Mouse (Mus musculus) heart, postnatal 25 days (tissue): ENCODE results near the gene Col4a6. TPM values are rescaled to one million over a fixed set of nuclear protein-coding genes. Genes with fewer than 3 reads are reported as not detected.

Experiments
- DNase-seq: peaks from one replicate; pipeline ENCODE4 v3.0.0; 2022; ENCODE audit warnings: low spot score
- intact Hi-C: fragments of 180-260 bp; cut with DNase I; formaldehyde crosslinking; loops from one replicate; pipeline ENCODE4 v1.15.1; 2025
- total RNA-seq, 2 experiments: library from RNA; stranded (reverse); gene quantifications; 2 replicates each; pipeline ENCODE4 v1.2.3; 2021

The Col4a6 gene
- total RNA-seq, 2 experiments from 2014 or later = 2.6 to 3.5 TPM

- intact Hi-C loops = no loop called here
These were observed 197.5 kb downstream of the Col4a6 start for GRCm38 (mm10) chrX:141276397-141276796.

GRCm38 (mm10) chrX:141265986-141266385, 207.9 kb downstream of the Col4a6 start:
- intact Hi-C loops = no loop called here
- no peak for DNase-seq

More at GRCm38 (mm10) chrX:141276397-141276796, 197.5 kb downstream of the Col4a6 start:
- DNase-seq = no peak

- no peak for DNase-seq
- intact Hi-C loops = no loop called here
These were observed 224.2 kb downstream of the Col4a6 start for GRCm38 (mm10) chrX:141249636-141250035.

- DNase-seq = no peak
- intact Hi-C loops = no loop called here
These were observed 237.1 kb downstream of the Col4a6 start for GRCm38 (mm10) chrX:141236564-141237333.

- DNase-seq = no peak
- intact Hi-C loops = no loop called here
These were observed 245.7 kb downstream of the Col4a6 start for GRCm38 (mm10) chrX:141228169-141228568.

- no peak for DNase-seq
- intact Hi-C loops = loop anchor here (10.0 kb wide), 1 partner anchor 882 kb away; no protein-coding TSS in a partner anchor
These were observed 261.1 kb downstream of the Col4a6 start for GRCm38 (mm10) chrX:141212802-141213201.

- intact Hi-C loops = no loop called here
- DNase-seq = no peak
These were observed 274.9 kb downstream of the Col4a6 start for GRCm38 (mm10) chrX:141198993-141199392.

GRCm38 (mm10) chrX:141195036-141195435, 278.8 kb downstream of the Col4a6 start:
- intact Hi-C loops = no loop called here
- no peak for DNase-seq

GRCm38 (mm10) chrX:141175353-141175752, 298.5 kb downstream of the Col4a6 start:
- DNase-seq = no peak
- intact Hi-C loops = no loop called here

- intact Hi-C loops = no loop called here
- no peak for DNase-seq
These were observed 308.8 kb downstream of the Col4a6 start for GRCm38 (mm10) chrX:141165067-141165466.

GRCm38 (mm10) chrX:141160371-141160770, 313.5 kb downstream of the Col4a6 start:
- intact Hi-C loops = no loop called here
- no peak for DNase-seq

- DNase-seq = no peak
- intact Hi-C loops = no loop called here
These were observed 315.7 kb downstream of the Col4a6 start for GRCm38 (mm10) chrX:141158160-141158559.

- intact Hi-C loops = no loop called here
These were observed 316.2 kb downstream of the Col4a6 start for GRCm38 (mm10) chrX:141157626-141158025.

GRCm38 (mm10) chrX:141156696-141157095, 317.2 kb downstream of the Col4a6 start:
- intact Hi-C loops = no loop called here
- DNase-seq = no peak

More at GRCm38 (mm10) chrX:141157626-141158025, 316.2 kb downstream of the Col4a6 start:
- DNase-seq = no peak

GRCm38 (mm10) chrX:141151182-141151581, 322.7 kb downstream of the Col4a6 start:
- intact Hi-C loops = no loop called here
- no peak for DNase-seq

- intact Hi-C loops = no loop called here
- DNase-seq = no peak
These were observed 323.6 kb downstream of the Col4a6 start for GRCm38 (mm10) chrX:141150290-141150689.

- intact Hi-C loops = no loop called here
- no peak for DNase-seq
These were observed 324.2 kb downstream of the Col4a6 start for GRCm38 (mm10) chrX:141149705-141150104.

Other genes starting within 250 kb of the Col4a6 start
- 10 to 100 TPM; 44.0 to 53.8 TPM for gene Col4a5, start 1.3 kb upstream of the Col4a6 start, total RNA-seq